Mouse (Mus musculus) forebrain, postnatal 0 days (tissue): ENCODE data around the gene Htr5b. TPM values are rescaled to one million over a fixed set of nuclear protein-coding genes. Genes with fewer than 3 reads are reported as not detected.

Experiments used
- ATAC-seq: fragments of 200-750 bp; cut with Nextera tagmentation; 2 replicates; pipeline ENCODE4 v1.8.0; 2017; ENCODE audit warnings: mild to moderate bottlenecking, moderate library complexity
- DNase-seq: peaks from one replicate; pipeline ENCODE4 v3.0.0-alpha.2; 2015
- H3K27ac ChIP-seq: fragments of 300-500 bp; sonication (generic); 2 replicates; pipeline ENCODE4 v1.5.1; 2014; ENCODE audit warnings: low read depth, mild to moderate bottlenecking, antibody characterized with exemption, low read length, moderate library complexity, mixed read lengths
- H3K27me3 ChIP-seq: fragments of 300-500 bp; sonication (generic); 2 replicates; pipeline ENCODE4 v1.6.1; 2014; ENCODE audit warnings: mild to moderate bottlenecking, low read length, mixed read lengths; ENCODE audit not compliant: insufficient read depth
- H3K36me3 ChIP-seq: fragments of 300-500 bp; sonication (generic); 2 replicates; pipeline ENCODE4 v1.6.1; 2014; ENCODE audit warnings: mild to moderate bottlenecking, moderate library complexity; ENCODE audit not compliant: insufficient read depth
- H3K4me1 ChIP-seq: fragments of 300-500 bp; sonication (generic); 2 replicates; pipeline ENCODE4 v1.6.1; 2014; ENCODE audit warnings: antibody characterized with exemption; ENCODE audit not compliant: insufficient read depth
- H3K4me2 ChIP-seq: fragments of 300-500 bp; sonication (generic); 2 replicates; pipeline ENCODE4 v1.6.1; 2014; ENCODE audit warnings: low read depth, mild to moderate bottlenecking, moderate library complexity
- H3K4me3 ChIP-seq: fragments of 300-500 bp; sonication (generic); 2 replicates; pipeline ENCODE4 v1.5.1; 2014; ENCODE audit warnings: low read depth, low read length, mixed read lengths
- H3K9ac ChIP-seq: fragments of 300-500 bp; sonication (generic); 2 replicates; pipeline ENCODE4 v1.6.1; 2014; ENCODE audit warnings: mild to moderate bottlenecking
- H3K9me3 ChIP-seq: fragments of 300-500 bp; sonication (generic); 2 replicates; pipeline ENCODE4 v1.6.1; 2016; ENCODE audit warnings: low read length
- CTCF ChIP-seq: sonication (generic); IDR thresholded peaks from 2 replicates; pipeline ENCODE4 v1.5.1; 2016; ENCODE audit warnings: antibody characterized with exemption, control low read depth, low read depth
- WGBS: fragments of 180-500 bp; shearing (Covaris S2); extraction: QIAGEN DNeasy Blood & Tissue Kit; methylation state at CpG from one replicate; pipeline ENCODE4 v1.1.7; 2014; 5-methylcytosine and 5-hydroxymethylcytosine counted together
- polyA plus RNA-seq: library from polyadenylated mRNA; unstranded; fragments of >200 nt; fragmentation: Nextera tagmentation; extraction: Ambion mirVana; gene quantifications from 2 replicates; pipeline ENCODE4 v1.2.1, GENCODE M21; 2015
- total RNA-seq: library from RNA; depleted of rRNA; stranded (reverse); fragments of >200 nt; gene quantifications from 2 replicates; pipeline ENCODE4 v1.2.3, GENCODE M21; 2014; rRNA removed

Gene Htr5b
- total and polyA plus RNA-seq, 2 experiments from 2014 or later = 2.2 to 3.5 TPM

DNA sequence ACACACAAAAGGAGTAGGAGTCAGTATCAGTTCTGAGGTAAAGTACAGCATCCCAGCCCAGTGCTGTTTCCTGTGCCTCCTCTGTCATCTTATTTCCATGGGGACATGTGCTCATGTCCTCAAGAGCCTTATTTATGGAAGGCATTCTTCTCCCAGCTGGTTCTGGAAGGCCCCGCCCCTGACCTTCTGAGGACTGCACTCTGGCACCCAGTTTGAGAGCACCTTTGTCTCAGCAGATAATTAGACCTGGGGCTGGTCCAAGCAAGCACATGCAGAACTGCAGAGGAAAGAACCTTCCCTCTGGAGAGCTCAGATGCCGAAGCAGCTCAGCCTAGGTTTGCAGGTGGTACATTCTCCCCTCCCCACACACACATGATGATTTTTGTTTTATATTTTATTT is 60.0 kb downstream of the Htr5b start:
- Histone ChIP-seq H3K9me3 (no peaks in the 10 kb centered on the region), H3K27me3 (no peaks in the 10 kb centered on the region), H3K4me2 (no peak overlapping the region), H3K9ac (no peak overlapping the region), H3K27ac (no peak overlapping the region), H3K4me1 (no peaks in the 10 kb centered on the region), H3K36me3 (peaks cover 27% of the 10 kb centered on the region), H3K4me3 (no peak overlapping the region)
- 67% methylated on average over 2 of the region's 2 CpGs for WGBS
- DNase-seq = no peak
- TF ChIP-seq CTCF = no peak
- no peak for ATAC-seq

DNA sequence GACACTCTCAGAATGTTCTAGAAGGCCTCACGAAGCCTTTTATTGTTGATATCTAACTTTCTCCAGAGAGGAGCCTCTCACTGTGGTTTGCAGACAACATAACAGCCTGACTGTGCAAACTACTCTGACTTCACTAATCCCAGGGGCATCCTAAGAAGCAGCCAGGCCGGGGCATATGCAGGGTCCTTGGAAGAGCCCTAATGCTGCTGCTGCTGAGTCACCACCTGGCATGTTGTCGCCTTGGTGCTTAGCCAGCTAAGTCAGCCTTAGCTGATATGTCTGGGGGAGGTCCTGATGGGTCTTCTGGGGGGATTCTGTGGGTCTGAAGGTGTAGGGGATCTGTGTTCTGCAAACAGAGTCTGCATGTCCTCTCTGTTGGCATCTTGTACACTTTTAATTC is 62.0 kb downstream of the Htr5b start:
- Histone ChIP-seq H3K9me3 (no peaks in the 10 kb centered on the region), H3K27me3 (no peaks in the 10 kb centered on the region), H3K4me2 (no peak overlapping the region), H3K4me1 (no peaks in the 10 kb centered on the region), H3K27ac (no peak overlapping the region), H3K4me3 (no peak overlapping the region), H3K9ac (no peak overlapping the region), H3K36me3 (peaks cover 45% of the 10 kb centered on the region)
- no peak for ATAC-seq
- DNase-seq = no peak
- no peak for TF ChIP-seq CTCF
- 87% methylated on average over 3 of the region's 3 CpGs for WGBS

DNA sequence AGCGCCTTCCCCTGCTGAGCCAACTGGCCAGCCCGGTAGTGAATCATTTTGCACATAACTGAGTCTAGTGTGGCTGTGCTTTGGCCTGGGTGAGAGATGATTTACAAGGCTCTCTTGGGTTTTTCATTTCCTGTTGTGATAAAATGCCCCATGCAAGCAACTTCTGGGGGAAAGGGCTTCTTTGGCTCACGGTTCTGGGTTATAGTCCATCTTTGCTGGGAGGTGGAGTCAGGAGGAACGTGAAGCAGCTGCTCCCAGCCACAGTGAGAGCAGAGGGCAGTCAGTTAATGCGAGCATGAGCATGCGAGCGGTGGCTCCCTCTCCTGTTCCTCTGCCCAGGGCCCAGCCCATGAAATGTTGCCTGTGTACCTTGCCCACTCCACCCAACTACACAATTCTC is 64.5 kb downstream of the Htr5b start:
- Histone ChIP-seq H3K4me2 (no peak overlapping the region), H3K9ac (no peak overlapping the region), H3K4me3 (no peak overlapping the region), H3K4me1 (no peaks in the 10 kb centered on the region), H3K9me3 (no peaks in the 10 kb centered on the region), H3K36me3 (peaks cover 36% of the 10 kb centered on the region), H3K27me3 (no peaks in the 10 kb centered on the region), H3K27ac (no peak overlapping the region)
- TF ChIP-seq CTCF = no peak
- DNase-seq = no peak
- 91% methylated on average over 7 of the region's 7 CpGs for WGBS
- ATAC-seq = no peak

- H3K4me3 ChIP-seq = no peak overlapping the region
- no peak overlapping the region for H3K9ac ChIP-seq
- DNase-seq (no peak), ATAC-seq (no peak)
- 88% methylated on average over 1 of the region's 1 CpGs for WGBS
- peaks cover 32% of the 10 kb centered on the region for H3K36me3 ChIP-seq
- H3K4me2 ChIP-seq = no peak overlapping the region
- no peaks in the 10 kb centered on the region for H3K9me3 ChIP-seq
- H3K27ac ChIP-seq = no peak overlapping the region
- no peaks in the 10 kb centered on the region for H3K27me3 ChIP-seq
- no peaks in the 10 kb centered on the region for H3K4me1 ChIP-seq
- TF ChIP-seq CTCF = no peak
Measured at GRCm38 (mm10) chr1:121462643-121463042, 65.6 kb downstream of the Htr5b start.

- Histone ChIP-seq H3K27me3 (no peaks in the 10 kb centered on the region), H3K9me3 (no peaks in the 10 kb centered on the region), H3K36me3 (peaks cover 33% of the 10 kb centered on the region), H3K4me2 (no peak overlapping the region), H3K4me3 (no peak overlapping the region), H3K9ac (no peak overlapping the region), H3K4me1 (no peaks in the 10 kb centered on the region), H3K27ac (no peak overlapping the region)
- no peak for TF ChIP-seq CTCF
- WGBS = 89% methylated on average over 7 of the region's 7 CpGs
- no peak for ATAC-seq
- DNase-seq = no peak
Measured at GRCm38 (mm10) chr1:121461895-121462294, 66.4 kb downstream of the Htr5b start.

DNA sequence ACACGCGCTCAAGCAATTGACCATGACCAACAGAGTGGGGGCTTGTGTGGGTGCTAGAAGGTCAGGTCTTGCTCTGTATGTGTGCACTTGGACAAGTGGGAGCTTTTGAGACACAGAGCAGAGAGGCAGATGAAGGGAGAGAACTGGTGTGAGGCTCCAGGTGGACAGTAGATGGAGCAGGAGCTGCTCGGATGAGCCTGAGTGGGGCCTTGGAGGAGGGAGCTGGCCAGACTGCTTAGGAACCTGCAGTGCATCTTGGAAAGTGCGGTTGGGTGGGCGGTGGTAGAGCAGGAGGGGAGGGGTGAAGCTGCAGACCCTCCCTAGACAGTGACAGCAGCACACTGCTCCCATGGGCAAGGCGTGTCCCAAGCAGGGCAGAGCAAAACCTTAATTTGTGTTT is 68.2 kb downstream of the Htr5b start:
- no peak overlapping the region for H3K27ac ChIP-seq
- no peak overlapping the region for H3K4me2 ChIP-seq
- H3K27me3 ChIP-seq = no peaks in the 10 kb centered on the region
- no peaks in the 10 kb centered on the region for H3K4me1 ChIP-seq
- H3K4me3 ChIP-seq = no peak overlapping the region
- 71% methylated on average over 6 of the region's 6 CpGs for WGBS
- no peaks in the 10 kb centered on the region for H3K9me3 ChIP-seq
- H3K9ac ChIP-seq = no peak overlapping the region
- peak; percentile 42 for TF ChIP-seq CTCF
- DNase-seq (no peak), ATAC-seq (peak; percentile 56)
- peaks cover 37% of the 10 kb centered on the region for H3K36me3 ChIP-seq

Other genes starting within 250 kb of the Htr5b start
- gene Insig2, start 195.9 kb downstream of the Htr5b start, total RNA-seq = 19.5 and 35.1 TPM in 2 replicates
- 28.4 and 39.1 TPM in 2 replicates for gene Insig2, start 195.9 kb downstream of the Htr5b start, polyA plus RNA-seq
- 13.5 and 14.6 TPM in 2 replicates for gene Ccdc93, start 97.4 kb downstream of the Htr5b start, total RNA-seq
- 3.8 and 6.7 TPM in 2 replicates for gene Ccdc93, start 97.4 kb downstream of the Htr5b start, polyA plus RNA-seq
- gene Ddx18, start 39.5 kb upstream of the Htr5b start, total RNA-seq = 37.5 and 40.0 TPM in 2 replicates
- 29.4 and 30.6 TPM in 2 replicates for gene Ddx18, start 39.5 kb upstream of the Htr5b start, polyA plus RNA-seq